Mouse (Mus musculus): ENCODE measurements around the gene Nlgn2.

GRCm38 (mm10) chr11:69789431-69789830 is 48.2 kb downstream of the Nlgn2 start:
- TF ChIP-seq CTCF (IDR thresholded peaks at IDR 0.05; ENCODE audit: borderline replicate concordance, control insufficient read depth, extremely low read depth, insufficient read depth, low read length, poor library complexity) (no peak), POLR2A (IDR thresholded peaks at IDR 0.05; ENCODE audit: control insufficient read depth, extremely low read depth, insufficient read depth, low read length, poor library complexity) (no peak)

Measured in thymus, adult 2 months (tissue).